In the genomic region with DNA sequence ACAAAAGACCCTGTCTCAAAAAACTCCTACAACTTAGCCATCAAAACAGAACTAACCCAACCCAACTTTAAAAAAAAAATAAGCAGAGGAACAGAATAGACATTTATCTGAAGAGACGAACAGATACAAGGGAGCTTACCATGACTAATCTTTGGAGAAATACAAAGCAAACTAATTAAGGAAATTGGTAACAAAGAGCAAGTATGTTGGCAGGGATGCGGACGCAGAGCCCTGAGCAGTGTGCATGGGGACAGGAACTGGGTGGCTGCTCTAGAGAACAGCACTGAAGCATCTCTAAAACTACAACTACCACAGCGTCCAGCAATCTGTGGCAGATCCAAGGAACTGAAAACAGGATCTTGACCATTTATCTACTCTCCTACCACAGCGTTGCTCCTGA, we compare ENCODE assay signal across 18 mouse cellular contexts. TPM values are rescaled to one million over a fixed set of nuclear protein-coding genes. Genes with fewer than 3 reads are reported as not detected.
"Had no signal": no experiment of that assay in that cellular context is flagged by ENCODE, and none has a peak within 500 bp of the region (broad histone marks: within the 10 kb centered on the region; RNA-seq: fewer than 3 reads in every experiment).

No protein-coding gene starts in this region.

- DNase-seq: heart, postnatal 10 days; heart, postnatal 14 days; heart, postnatal 36 days; heart, postnatal 4 days; kidney, adult 11 months; kidney, adult 18-20 months; kidney, adult 2 months; kidney, adult 8-10 months; kidney, adult 9 months; kidney, postnatal 10 days; kidney, postnatal 14 days; kidney, postnatal 25 days; kidney, postnatal 36 days; layer of hippocampus, adult 9-11 months; layer of hippocampus, postnatal 36 days had no signal

RNA-seq across cellular contexts. Expression of gene Slc6a11, which starts 11.5 kb away (rescaled TPM):
- total RNA-seq: heart, adult 8-10 months; heart, postnatal 10 days; heart, postnatal 14 days; heart, postnatal 25 days; heart, postnatal 36 days; hematopoietic stem cell, adult 5-6 weeks had no signal
